Mouse (Mus musculus) small intestine, adult 2 months (tissue): ENCODE measurements around the gene Sgpp1. TPM values are rescaled to one million over a fixed set of nuclear protein-coding genes. Genes with fewer than 3 reads are reported as not detected.
"Not testable (repeated sequence)": the region's sequence is repeated elsewhere in the genome, so short reads cannot be mapped to it uniquely, and the experiment has no call there.

ENCODE experiments used
- H3K27ac ChIP-seq: fragments of 200-500 bp; 2 replicates; pipeline ENCODE4 v1.5.1; 2012; ENCODE audit warnings: low read depth, low read length, control low read depth, inconsistent platforms; ENCODE audit not compliant: insufficient read depth
- H3K27me3 ChIP-seq: fragments of 200-500 bp; 2 replicates; pipeline ENCODE4 v1.6.1; 2012; ENCODE audit warnings: mild to moderate bottlenecking, moderate library complexity, low read length, inconsistent platforms; ENCODE audit not compliant: control insufficient read depth, insufficient read depth
- H3K36me3 ChIP-seq: fragments of 200-500 bp; 2 replicates; pipeline ENCODE4 v1.6.1; 2012; ENCODE audit warnings: mild to moderate bottlenecking, low read length, control low read depth, inconsistent platforms; ENCODE audit not compliant: control insufficient read depth, insufficient read depth
- H3K4me1 ChIP-seq: fragments of 200-500 bp; 2 replicates; pipeline ENCODE4 v1.6.1; 2012; ENCODE audit warnings: low read length, inconsistent platforms, mixed read lengths; ENCODE audit not compliant: control insufficient read depth, insufficient read depth, insufficient read length
- H3K4me3 ChIP-seq: fragments of 200-500 bp; 2 replicates; pipeline ENCODE4 v1.5.1; 2012; ENCODE audit warnings: low read depth, mild to moderate bottlenecking, control low read depth, inconsistent platforms, low read length, moderate library complexity
- CTCF ChIP-seq: fragments of 200-500 bp; IDR thresholded peaks from 2 replicates; pipeline ENCODE4 v1.5.1; 2012; ENCODE audit warnings: low read depth, mild to moderate bottlenecking, control low read depth, inconsistent platforms, low read length, moderate library complexity, mixed read lengths; ENCODE audit not compliant: insufficient replicate concordance, insufficient read length; ENCODE audit errors: extremely low read depth
- POLR2A ChIP-seq: fragments of 200-500 bp; IDR thresholded peaks from 2 replicates; pipeline ENCODE4 v1.6.1; 2012; ENCODE audit warnings: low read depth, mild to moderate bottlenecking, control low read depth, inconsistent platforms, low read length, moderate library complexity
- WGBS: fragments of 180-500 bp; shearing (Covaris S2); methylation state at CpG from one replicate; pipeline ENCODE4 v1.1.7; 2018; 5-methylcytosine and 5-hydroxymethylcytosine counted together
- polyA plus RNA-seq: library from polyadenylated mRNA; depleted of rRNA; stranded (reverse); fragments of >200 nt; gene quantifications from 2 replicates; pipeline ENCODE4 v1.2.3, GENCODE M21; 2012

Sgpp1 gene
- polyA plus RNA-seq, 1 experiment: 13.1 TPM

- TF ChIP-seq CTCF: no peak
- TF ChIP-seq POLR2A: no peak
Measured at GRCm38 (mm10) chr12:75689003-75689402, 46.5 kb downstream of the Sgpp1 start.

GRCm38 (mm10) chr12:75687314-75687713 lies 48.2 kb downstream of the Sgpp1 start:
- 17% methylated on average over 4 of the region's 4 CpGs for WGBS
- no peaks in the 10 kb centered on the region for H3K36me3 ChIP-seq
- H3K27ac ChIP-seq: no peak overlapping the region
- H3K27me3 ChIP-seq: no peaks in the 10 kb centered on the region
- no peak overlapping the region for H3K4me3 ChIP-seq
- H3K4me1 ChIP-seq: peaks cover 7% of the 10 kb centered on the region; the same call in 1 of the 2 replicates
- TF ChIP-seq CTCF: no peak
- TF ChIP-seq POLR2A: no peak

More at GRCm38 (mm10) chr12:75689003-75689402, 46.5 kb downstream of the Sgpp1 start:
- Histone ChIP-seq H3K27ac (no peak overlapping the region), H3K4me1 (peaks cover 2% of the 10 kb centered on the region; the same call in 1 of the 2 replicates), H3K36me3 (no peaks in the 10 kb centered on the region), H3K27me3 (no peaks in the 10 kb centered on the region), H3K4me3 (no peak overlapping the region)
- 91% methylated on average over 2 of the region's 2 CpGs for WGBS

- not testable (repeated sequence) for H3K4me3 ChIP-seq, H3K36me3 ChIP-seq, H3K27me3 ChIP-seq, H3K4me1 ChIP-seq, H3K27ac ChIP-seq
- 84% methylated on average over 4 of the region's 4 CpGs for WGBS
Measured at GRCm38 (mm10) chr12:75684026-75684425, 51.5 kb downstream of the Sgpp1 start.

GRCm38 (mm10) chr12:75683598-75683997 lies 51.9 kb downstream of the Sgpp1 start:
- no peak overlapping the region for H3K27ac ChIP-seq
- peaks cover 9% of the 10 kb centered on the region; the same call in 1 of the 2 replicates for H3K4me1 ChIP-seq
- TF ChIP-seq CTCF (no peak), POLR2A (no peak)
- H3K36me3 ChIP-seq: no peaks in the 10 kb centered on the region
- no peaks in the 10 kb centered on the region for H3K27me3 ChIP-seq
- H3K4me3 ChIP-seq: no peak overlapping the region
- WGBS: 64% methylated on average over 4 of the region's 4 CpGs

GRCm38 (mm10) chr12:75682842-75683241 lies 52.7 kb downstream of the Sgpp1 start:
- TF ChIP-seq POLR2A (no peak), CTCF (no peak)
- Histone ChIP-seq H3K36me3 (no peaks in the 10 kb centered on the region), H3K27ac (peak overlapping the region; percentile 20; the same call in 1 of the 2 replicates), H3K4me3 (no peak overlapping the region), H3K4me1 (peaks cover 9% of the 10 kb centered on the region; the same call in 1 of the 2 replicates), H3K27me3 (no peaks in the 10 kb centered on the region)
- 80% methylated on average over 2 of the region's 2 CpGs for WGBS

- 71% methylated on average over 4 of the region's 4 CpGs for WGBS
- H3K27ac ChIP-seq: no peak overlapping the region
- no peak for TF ChIP-seq CTCF
- TF ChIP-seq POLR2A: no peak
- no peaks in the 10 kb centered on the region for H3K36me3 ChIP-seq
- H3K4me3 ChIP-seq: no peak overlapping the region
- peaks cover 7% of the 10 kb centered on the region; the same call in 1 of the 2 replicates for H3K4me1 ChIP-seq
- no peaks in the 10 kb centered on the region for H3K27me3 ChIP-seq
Measured at GRCm38 (mm10) chr12:75681101-75681500, 54.4 kb downstream of the Sgpp1 start.

GRCm38 (mm10) chr12:75678393-75678792 lies 57.1 kb downstream of the Sgpp1 start:
- Histone ChIP-seq H3K36me3 (no peaks in the 10 kb centered on the region), H3K27me3 (no peaks in the 10 kb centered on the region), H3K4me3 (no peak overlapping the region), H3K27ac (no peak overlapping the region), H3K4me1 (peaks cover 7% of the 10 kb centered on the region; the same call in 1 of the 2 replicates)
- WGBS: 50% methylated on average over 4 of the region's 4 CpGs
- TF ChIP-seq POLR2A: no peak
- no peak for TF ChIP-seq CTCF
